Mouse (Mus musculus) kidney, embryonic 16.5 days (tissue): Measurements from ENCODE around the gene Gm3448. TPM values are rescaled to one million over a fixed set of nuclear protein-coding genes. Genes with fewer than 3 reads are reported as not detected.
"Not testable (repeated sequence)": the region's sequence is repeated elsewhere in the genome, so short reads cannot be mapped to it uniquely, and the experiment has no call there.

Experiments used
- ATAC-seq: fragments of 200-750 bp; cut with Nextera tagmentation; 2 replicates; pipeline ENCODE4 v1.8.0; 2017; ENCODE audit warnings: moderate TSS enrichment; ENCODE audit not compliant: low FRiP score, low TSS enrichment
- H3K27ac ChIP-seq: fragments of 300-500 bp; sonication (generic); 2 replicates; pipeline ENCODE4 v1.5.1; 2014; ENCODE audit warnings: low read length
- H3K27me3 ChIP-seq: fragments of 300-500 bp; sonication (generic); 2 replicates; pipeline ENCODE4 v1.6.1; 2014; ENCODE audit warnings: low read length, control low read depth, mixed read lengths; ENCODE audit not compliant: insufficient read depth
- H3K36me3 ChIP-seq: fragments of 300-500 bp; sonication (generic); 2 replicates; pipeline ENCODE4 v1.6.1; 2014; ENCODE audit warnings: low read length, control low read depth, mixed read lengths; ENCODE audit not compliant: insufficient read depth
- H3K4me1 ChIP-seq: fragments of 300-500 bp; sonication (generic); 2 replicates; pipeline ENCODE4 v1.6.1; 2014; ENCODE audit warnings: low read length, control low read depth, mixed read lengths; ENCODE audit not compliant: insufficient read depth
- H3K4me2 ChIP-seq: fragments of 300-500 bp; sonication (generic); replicated peaks from 2 replicates; pipeline ENCODE4 v1.6.1; 2014; ENCODE audit warnings: low read depth, low read length
- H3K4me3 ChIP-seq: fragments of 300-500 bp; sonication (generic); 2 replicates; pipeline ENCODE4 v1.5.1; 2014; ENCODE audit warnings: mild to moderate bottlenecking, low read length
- H3K9ac ChIP-seq: fragments of 300-500 bp; sonication (generic); replicated peaks from 2 replicates; pipeline ENCODE4 v1.6.1; 2014; ENCODE audit warnings: low read length
- H3K9me3 ChIP-seq: fragments of 300-500 bp; sonication (generic); 2 replicates; pipeline ENCODE4 v1.6.1; 2016; ENCODE audit warnings: low read length, control low read depth
- WGBS: fragments of 180-500 bp; shearing (Covaris S2); extraction: QIAGEN DNeasy Blood & Tissue Kit; methylation state at CpG from one replicate; pipeline ENCODE4 v1.1.7; 2014; 5-methylcytosine and 5-hydroxymethylcytosine counted together
- polyA plus RNA-seq: library from polyadenylated mRNA; unstranded; fragments of >200 nt; fragmentation: Nextera tagmentation; extraction: Ambion mirVana; gene quantifications from 2 replicates; pipeline ENCODE4 v1.2.1, GENCODE M21; 2015

Gm3448 gene
- polyA plus RNA-seq, 1 experiment from 2014 or later, result 3.0 TPM

DNA sequence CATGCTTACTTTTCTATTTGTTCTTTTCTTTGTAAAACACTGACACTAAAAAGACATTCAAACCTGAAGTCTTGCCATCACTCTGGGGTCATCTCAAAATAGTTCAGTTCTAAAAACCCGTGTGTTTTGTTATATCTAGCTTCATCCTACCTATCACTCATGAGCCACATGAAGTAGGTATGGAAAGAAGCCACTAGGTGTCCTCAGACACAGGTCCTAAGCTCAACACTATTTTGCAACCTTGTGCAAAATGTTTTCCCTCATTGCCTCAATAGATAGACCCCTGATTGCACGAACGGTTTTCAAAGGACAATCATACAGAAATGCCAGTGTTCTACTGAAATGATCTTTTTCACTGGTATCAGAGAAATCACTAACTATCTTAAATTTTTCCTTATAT lies 32.2 kb downstream of the Gm3448 start:
- H3K27ac ChIP-seq, H3K4me1 ChIP-seq, H3K27me3 ChIP-seq, ATAC-seq, H3K36me3 ChIP-seq, H3K4me2 ChIP-seq, H3K9ac ChIP-seq, H3K4me3 ChIP-seq, H3K9me3 ChIP-seq: not testable (repeated sequence)
- WGBS, result no CpG with 5 or more reads among the region's 3 CpGs

- not testable (repeated sequence) for H3K27ac ChIP-seq, ATAC-seq, H3K27me3 ChIP-seq, H3K4me2 ChIP-seq, H3K4me3 ChIP-seq, H3K4me1 ChIP-seq, H3K9ac ChIP-seq, H3K9me3 ChIP-seq, H3K36me3 ChIP-seq
- WGBS, result no CpG with 5 or more reads among the region's 4 CpGs
Measured at GRCm38 (mm10) chr17:15000047-15000446, 41.3 kb downstream of the Gm3448 start.

DNA sequence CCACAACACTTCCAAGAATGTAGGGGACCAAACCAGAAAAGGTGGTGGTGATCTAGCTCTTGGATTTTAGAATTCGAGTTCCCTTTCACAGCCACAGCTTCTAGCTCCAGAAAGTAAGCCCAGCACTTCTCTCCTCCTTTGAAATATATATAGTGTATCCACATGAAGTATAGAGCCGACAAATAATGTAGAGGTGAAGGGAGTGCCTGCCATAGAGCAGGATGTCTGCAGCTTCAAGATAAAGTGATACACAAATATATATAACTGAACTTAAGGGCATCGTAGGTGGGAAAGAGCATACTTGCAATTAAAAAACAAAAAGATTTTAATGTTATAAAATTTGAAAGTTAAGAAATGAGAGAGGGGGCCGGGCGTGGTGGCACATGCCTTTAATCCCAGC lies 47.2 kb downstream of the Gm3448 start:
- not testable (repeated sequence) for H3K27ac ChIP-seq, ATAC-seq, H3K4me1 ChIP-seq, H3K9ac ChIP-seq, H3K4me2 ChIP-seq, H3K4me3 ChIP-seq, H3K9me3 ChIP-seq, H3K36me3 ChIP-seq, H3K27me3 ChIP-seq
- no CpG with 5 or more reads among the region's 5 CpGs for WGBS

- not testable (repeated sequence) for H3K4me2 ChIP-seq
- peak; percentile 89 for ATAC-seq
- no CpG with 5 or more reads among the region's 47 CpGs for WGBS
Measured at GRCm38 (mm10) chr17:14993139-14993832, 48.1 kb downstream of the Gm3448 start.

DNA sequence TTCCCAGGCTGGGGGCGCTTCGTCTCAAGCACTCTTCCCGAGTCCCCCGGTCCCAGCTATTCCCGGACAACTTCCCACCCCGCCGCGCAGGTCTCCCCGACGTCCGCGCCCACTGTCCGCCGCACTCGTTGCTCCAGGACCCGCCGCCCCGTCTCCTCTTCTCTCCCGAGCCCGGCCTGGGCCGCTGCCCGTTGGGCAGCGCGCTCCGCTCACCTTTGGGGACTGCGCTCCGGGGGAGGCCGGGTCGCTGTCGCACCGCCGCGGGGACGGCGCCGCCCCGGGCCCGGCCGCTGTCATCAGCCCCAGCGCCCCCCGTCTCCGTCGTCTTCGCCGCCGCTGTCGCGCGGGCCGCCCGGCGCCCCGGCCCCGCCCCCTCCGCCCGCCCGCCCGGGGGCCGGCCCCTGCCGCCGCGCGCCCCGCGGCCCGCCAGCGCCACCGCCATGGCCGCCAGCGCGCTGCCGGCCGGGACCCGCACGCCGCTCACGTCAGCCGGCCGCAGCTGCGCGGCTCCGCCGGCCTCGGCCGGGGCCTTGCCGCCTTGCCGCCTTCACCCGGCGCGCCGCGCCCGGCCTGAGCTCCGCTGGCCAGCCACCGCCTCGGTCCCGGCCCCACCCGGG lies 48.7 kb downstream of the Gm3448 start:
- H3K27ac ChIP-seq, H3K4me3 ChIP-seq, H3K27me3 ChIP-seq, H3K9ac ChIP-seq, H3K4me2 ChIP-seq, H3K4me1 ChIP-seq, H3K9me3 ChIP-seq, H3K36me3 ChIP-seq: not testable (repeated sequence)
- no CpG with 5 or more reads among the region's 98 CpGs for WGBS
- ATAC-seq, result peak; percentile 80

More at GRCm38 (mm10) chr17:14993139-14993832, 48.1 kb downstream of the Gm3448 start:
- H3K36me3 ChIP-seq, H3K27ac ChIP-seq, H3K27me3 ChIP-seq, H3K9me3 ChIP-seq, H3K4me3 ChIP-seq, H3K4me1 ChIP-seq, H3K9ac ChIP-seq: not testable (repeated sequence)

- H3K4me1 ChIP-seq, H3K27ac ChIP-seq, ATAC-seq, H3K9me3 ChIP-seq, H3K9ac ChIP-seq, H3K4me3 ChIP-seq, H3K27me3 ChIP-seq, H3K4me2 ChIP-seq, H3K36me3 ChIP-seq: not testable (repeated sequence)
- WGBS, result 94% methylated on average over 4 of the region's 5 CpGs
Measured at GRCm38 (mm10) chr17:14990116-14990702, 51.1 kb downstream of the Gm3448 start.

- WGBS, result no CpG with 5 or more reads among the region's 60 CpGs
Measured at GRCm38 (mm10) chr17:14978362-14979038, 62.8 kb downstream of the Gm3448 start, which contains the start of the genes 9030025P20Rik and Gm3417. 9030025P20Rik (plus strand) TSS chr17:14978468. Gm3417 (minus strand) TSS chr17:14978790.

GRCm38 (mm10) chr17:14977718-14978361 lies 63.5 kb downstream of the Gm3448 start:
- not testable (repeated sequence) for H3K4me3 ChIP-seq, H3K27me3 ChIP-seq, H3K9ac ChIP-seq, H3K4me1 ChIP-seq, H3K36me3 ChIP-seq, H3K27ac ChIP-seq, H3K9me3 ChIP-seq, ATAC-seq
- WGBS, result 2% methylated on average over 4 of the region's 7 CpGs
- H3K4me2 ChIP-seq, result 0 out of 2 replicates have a peak overlapping the region, but pooled peaks have one; percentile 27

More at GRCm38 (mm10) chr17:14978362-14979038, 62.8 kb downstream of the Gm3448 start, which contains the start of the genes 9030025P20Rik and Gm3417:
- H3K4me2 ChIP-seq, result 0 out of 2 replicates have a peak within 1 kb of the TSS, but pooled peaks have one; percentile 27
- ATAC-seq, result peak; percentile 98
- not testable (repeated sequence) for H3K4me1 ChIP-seq, H3K9me3 ChIP-seq, H3K36me3 ChIP-seq, H3K9ac ChIP-seq, H3K4me3 ChIP-seq, H3K27ac ChIP-seq, H3K27me3 ChIP-seq

DNA sequence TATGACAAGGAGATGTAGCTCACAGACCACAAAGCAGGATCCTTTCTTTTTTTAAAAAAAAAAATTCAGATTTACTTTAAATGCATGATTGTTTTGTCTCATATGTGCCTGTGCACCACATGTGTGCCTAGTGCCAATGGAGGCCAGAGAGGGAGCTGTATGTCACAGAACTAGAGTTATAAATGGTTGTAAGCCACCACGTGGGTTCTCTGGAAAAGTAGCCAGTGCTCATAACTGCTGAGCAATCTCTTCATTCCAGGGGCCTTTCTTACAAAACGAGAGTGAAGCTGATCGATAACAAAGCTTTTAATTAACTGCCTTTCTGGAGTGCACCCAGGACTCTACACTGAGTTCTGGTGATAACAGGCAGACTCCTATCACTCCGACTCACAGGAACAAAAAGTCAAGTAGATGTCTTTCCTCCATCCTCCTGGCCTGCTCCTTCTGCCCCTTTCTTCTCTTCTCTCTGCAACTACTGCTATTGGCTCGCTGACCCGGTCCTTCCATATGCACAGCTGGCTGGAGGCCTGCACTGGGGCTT lies 72.9 kb downstream of the Gm3448 start:
- not testable (repeated sequence) for H3K9ac ChIP-seq

More for the DNA sequence above, 72.9 kb downstream of the Gm3448 start:
- H3K27ac ChIP-seq, H3K4me1 ChIP-seq, H3K4me2 ChIP-seq, ATAC-seq, H3K9me3 ChIP-seq, H3K27me3 ChIP-seq, H3K36me3 ChIP-seq, H3K4me3 ChIP-seq: not testable (repeated sequence)
- no CpG with 5 or more reads among the region's 6 CpGs for WGBS
